Mouse (Mus musculus) erythroblast, embryonic 14.5 days (primary cell): Measurements from ENCODE around the gene E2f3.

Experiments used
- GATA1 ChIP-seq: IDR thresholded peaks from 2 replicates; pipeline ENCODE4 v1.6.1; 2012; ENCODE audit warnings: low read length, inconsistent platforms, mixed read lengths
- TAL1 ChIP-seq: IDR thresholded peaks from 3 replicates; pipeline ENCODE4 v1.6.1; 2012; ENCODE audit warnings: low read length, inconsistent platforms, mixed read lengths

GRCm38 (mm10) chr13:29960416-29960815, 25.4 kb downstream of the E2f3 start:
- TF ChIP-seq GATA1 (no peak), TAL1 (no peak)
